Mouse (Mus musculus): ENCODE measurements around the gene Cdc34b. TPM values are rescaled to one million over a fixed set of nuclear protein-coding genes. Genes with fewer than 3 reads are reported as not detected.

Gene Cdc34b
- polyA plus RNA-seq, 1 experiment from 2014 or later, result 0.40 TPM

Other genes starting within 250 kb of the Cdc34b start
- gene Epn3, start 241.8 kb upstream of the Cdc34b start, polyA plus RNA-seq (2016; fragmentation: Nextera tagmentation; extraction: Ambion mirVana), result 4.5 and 4.7 TPM in 2 replicates
- 2.7 and 3.6 TPM in 2 replicates for gene Mycbpap, start 220.0 kb upstream of the Cdc34b start, polyA plus RNA-seq (2016; fragmentation: Nextera tagmentation; extraction: Ambion mirVana)
- gene Rsad1, start 192.5 kb upstream of the Cdc34b start, polyA plus RNA-seq (2016; fragmentation: Nextera tagmentation; extraction: Ambion mirVana), result 4.5 and 5.1 TPM in 2 replicates
- 0.09 and 0.11 TPM in 2 replicates for gene Chad, start 176.7 kb upstream of the Cdc34b start, polyA plus RNA-seq (2016; fragmentation: Nextera tagmentation; extraction: Ambion mirVana)
- gene Acsf2, start 139.9 kb upstream of the Cdc34b start, polyA plus RNA-seq (2016; fragmentation: Nextera tagmentation; extraction: Ambion mirVana), result 3.9 and 4.1 TPM in 2 replicates
- gene Lrrc59, start 112.0 kb upstream of the Cdc34b start, polyA plus RNA-seq (2016; fragmentation: Nextera tagmentation; extraction: Ambion mirVana), result 258 and 280 TPM in 2 replicates
- gene Mrpl27, start 88.0 kb upstream of the Cdc34b start, polyA plus RNA-seq (2016; fragmentation: Nextera tagmentation; extraction: Ambion mirVana), result 141 and 153 TPM in 2 replicates
- 58.6 and 59.4 TPM in 2 replicates for gene Eme1, start 87.8 kb upstream of the Cdc34b start, polyA plus RNA-seq (2016; fragmentation: Nextera tagmentation; extraction: Ambion mirVana)
- 15.1 and 16.3 TPM in 2 replicates for gene Xylt2, start 64.3 kb upstream of the Cdc34b start, polyA plus RNA-seq (2016; fragmentation: Nextera tagmentation; extraction: Ambion mirVana)
- gene Gm11541, start 37.3 kb upstream of the Cdc34b start, polyA plus RNA-seq (2016; fragmentation: Nextera tagmentation; extraction: Ambion mirVana), result not detected in 2 replicates
- not detected in 2 replicates for gene Tmem92, start 40.9 kb downstream of the Cdc34b start, polyA plus RNA-seq (2016; fragmentation: Nextera tagmentation; extraction: Ambion mirVana)
- 61.5 and 88.8 TPM in 2 replicates for gene Col1a1, start 194.4 kb downstream of the Cdc34b start, polyA plus RNA-seq (2016; fragmentation: Nextera tagmentation; extraction: Ambion mirVana)
- gene Hils1, start 225.8 kb downstream of the Cdc34b start, polyA plus RNA-seq (2016; fragmentation: Nextera tagmentation; extraction: Ambion mirVana), result not detected in 2 replicates
- 0.17 TPM in 1 of 2 replicates, not detected in the other for gene Sgca, start 234.5 kb downstream of the Cdc34b start, polyA plus RNA-seq (2016; fragmentation: Nextera tagmentation; extraction: Ambion mirVana)
- 8.3 and 9.4 TPM in 2 replicates for gene Ppp1r9b, start 249.3 kb downstream of the Cdc34b start, polyA plus RNA-seq (2016; fragmentation: Nextera tagmentation; extraction: Ambion mirVana)